Mouse (Mus musculus) hematopoietic stem cell, adult 5-6 weeks (primary cell): ENCODE measurements around the gene Ugt1a9. TPM values are rescaled to one million over a fixed set of nuclear protein-coding genes. Genes with fewer than 3 reads are reported as not detected.
"Not testable (repeated sequence)": the region's sequence is repeated elsewhere in the genome, so short reads cannot be mapped to it uniquely, and the experiment has no call there.

ENCODE experiments used
- ATAC-seq, 2 experiments: fragments of 125-278 bp in 1 of 2; replicated peaks in 1 of 2; 2 replicates each; pipeline ENCODE4 v1.8.0; 2016 to 2017; ENCODE audit warnings: inconsistent platforms in 2 of 2, mild to moderate bottlenecking in 2 of 2, moderate number of reproducible peaks in 2 of 2, low read depth in 1 of 2, moderate TSS enrichment in 1 of 2; ENCODE audit not compliant: low FRiP score in 2 of 2, poor library complexity in 2 of 2, severe bottlenecking in 2 of 2, insufficient read depth in 1 of 2, low TSS enrichment in 1 of 2
- total RNA-seq: library from RNA; stranded (forward); fragments of 172-1452, 232-1000 nt; gene quantifications from 2 replicates; pipeline ENCODE4 v1.2.3, GENCODE M21; 2017

Ugt1a9 gene
- total RNA-seq = not detected in 2 replicates

DNA sequence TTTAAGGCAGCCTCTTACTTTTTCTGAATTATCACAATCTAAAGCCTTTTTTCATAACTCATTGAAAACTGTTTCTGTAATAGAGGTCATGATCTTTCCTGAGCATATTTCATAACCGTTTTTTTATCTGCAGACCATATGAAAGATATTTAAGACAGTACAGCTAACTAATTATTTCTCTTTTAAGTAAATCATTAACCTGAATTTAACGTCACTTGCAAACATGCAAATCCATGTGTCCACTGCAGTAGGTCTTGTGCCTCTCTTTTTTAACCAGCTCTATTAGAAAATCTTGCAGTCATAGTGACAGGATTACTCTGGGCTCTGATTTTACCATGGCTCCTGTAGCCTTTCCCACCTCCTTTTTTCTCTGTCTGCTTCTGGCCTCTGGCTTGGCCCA is at the start of gene Ugt1a9:
Ugt1a9 (plus strand) TSS at position 306 of the 400 bp plus-strand sequence.
- no peak for ATAC-seq

- ATAC-seq = not testable (repeated sequence)
Measured at GRCm38 (mm10) chr1:88025244-88025643, 45.4 kb upstream of the Ugt1a9 start.

DNA sequence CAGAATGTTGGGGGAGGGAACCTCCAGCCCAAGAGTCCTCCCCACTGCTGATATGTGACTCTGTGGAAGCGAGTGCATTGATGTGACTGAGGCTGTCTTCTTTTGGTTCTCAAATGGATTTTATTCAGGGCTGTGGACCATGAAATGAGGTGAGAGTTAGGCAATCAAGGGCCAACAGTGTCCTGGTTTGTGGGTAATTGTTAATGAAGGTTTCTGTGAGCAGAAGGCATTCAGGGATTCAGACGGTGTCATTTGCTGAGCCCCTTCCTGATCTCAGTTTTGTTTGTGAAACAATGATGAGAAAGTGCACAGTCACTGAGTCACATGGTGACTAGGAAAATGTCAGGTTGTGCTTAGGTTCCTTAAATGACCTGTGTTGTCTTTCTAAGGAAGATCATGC is 27.6 kb upstream of the Ugt1a9 start:
- ATAC-seq = peak in 1 of 2 experiments; percentile 31; a peak in 1 of 4 replicates

- ATAC-seq = not testable (repeated sequence)
Measured at GRCm38 (mm10) chr1:88044832-88045437, 25.7 kb upstream of the Ugt1a9 start.

- not testable (repeated sequence) for ATAC-seq
Measured at GRCm38 (mm10) chr1:88047408-88047807, 23.2 kb upstream of the Ugt1a9 start.

DNA sequence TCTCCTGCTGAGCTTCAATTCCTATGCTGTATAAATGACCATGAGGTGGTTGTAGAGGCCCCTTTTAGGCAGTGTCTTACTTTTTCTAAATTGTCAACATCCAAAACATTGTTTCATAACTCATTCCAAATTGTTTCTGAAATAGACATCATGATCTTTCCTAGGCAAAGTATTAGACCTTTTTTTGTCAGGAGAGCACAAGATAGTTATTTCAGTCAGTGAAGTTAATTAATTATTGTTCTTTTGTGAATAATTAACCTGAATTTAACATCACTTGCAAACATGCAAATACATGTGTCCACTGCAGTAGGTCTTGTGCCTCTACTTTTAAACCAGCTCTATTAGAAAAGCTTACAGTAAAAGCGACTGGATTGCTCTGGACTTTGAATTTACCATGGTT is 15.5 kb upstream of the Ugt1a9 start, which contains the start of gene Ugt1a10:
Ugt1a10 (plus strand) TSS at position 301 of the 400 bp plus-strand sequence.
- ATAC-seq = no peak

- peak; percentile 39 to 61; a peak in 3 of 4 replicates for ATAC-seq
Measured at GRCm38 (mm10) chr1:88066472-88067102, 4.0 kb upstream of the Ugt1a9 start.

GRCm38 (mm10) chr1:88070902-88071301 is 302 bp downstream of the Ugt1a9 start:
- ATAC-seq = no peak

GRCm38 (mm10) chr1:88074471-88074870 is 3.9 kb downstream of the Ugt1a9 start:
- no peak for ATAC-seq

DNA sequence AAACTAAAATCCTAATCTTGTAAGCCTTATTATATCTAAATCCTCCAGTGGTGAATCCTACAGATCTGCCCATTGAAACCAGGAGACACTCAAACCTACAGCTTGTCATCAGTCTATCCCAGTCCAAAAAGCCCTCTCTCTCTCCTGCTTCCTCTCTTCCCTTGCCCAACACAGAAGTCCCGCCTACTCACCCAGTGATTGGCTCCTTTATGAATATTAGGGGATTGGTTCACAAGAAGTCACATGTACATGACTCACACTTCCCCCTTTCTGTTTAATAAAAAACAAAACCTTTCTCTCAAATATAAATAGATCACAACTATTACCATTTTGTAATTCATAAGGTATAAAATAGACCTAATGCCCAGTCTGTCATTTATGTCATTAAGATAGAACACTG is 6.5 kb downstream of the Ugt1a9 start:
- ATAC-seq = no peak

- no peak for ATAC-seq
Measured at GRCm38 (mm10) chr1:88081670-88082069, 11.1 kb downstream of the Ugt1a9 start.

- no peak for ATAC-seq
Measured at GRCm38 (mm10) chr1:88086125-88086524, 15.5 kb downstream of the Ugt1a9 start.

DNA sequence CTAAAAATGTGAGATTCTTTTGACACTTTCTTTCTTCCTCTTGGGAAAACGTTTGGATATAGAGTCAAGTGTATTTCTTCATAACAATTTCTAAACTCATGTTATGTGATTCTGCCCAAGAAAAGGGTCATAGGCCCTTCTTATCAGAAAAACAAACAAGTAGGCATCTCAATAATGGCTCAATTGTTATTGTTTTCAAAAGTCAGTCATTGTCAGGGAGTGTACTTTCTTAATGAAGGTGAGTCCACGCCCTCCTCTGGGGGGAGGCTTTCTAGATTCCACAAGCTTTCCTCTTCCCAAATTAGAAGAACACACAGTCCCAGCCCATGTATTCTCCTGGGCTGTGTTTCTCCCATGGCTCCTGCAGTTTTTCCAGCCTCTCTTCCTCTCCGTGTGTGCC is 16.9 kb downstream of the Ugt1a9 start, which contains the start of gene Ugt1a8:
Ugt1a8 (plus strand) TSS at position 301 of the 400 bp plus-strand sequence.
- no peak for ATAC-seq

DNA sequence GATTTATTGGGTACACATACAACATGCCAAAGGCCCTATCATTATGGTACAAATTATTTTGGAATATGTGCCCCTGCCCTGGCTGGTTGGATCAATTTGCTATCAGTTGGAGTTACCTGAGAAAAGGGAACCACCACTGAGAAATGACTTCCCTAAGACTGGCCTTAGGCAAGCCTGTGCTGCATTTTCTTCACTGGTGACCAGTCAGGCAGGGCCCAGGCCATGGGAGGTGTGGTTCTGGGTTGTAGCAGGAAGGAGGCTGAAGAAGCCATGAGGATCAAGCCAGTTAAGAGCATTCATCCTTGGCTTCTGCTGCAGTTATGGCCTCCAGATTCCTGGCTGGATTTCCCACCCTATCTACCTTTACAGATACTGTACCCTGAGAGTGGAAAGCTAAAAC is 21.7 kb downstream of the Ugt1a9 start:
- ATAC-seq = peak in 1 of 2 experiments; percentile 41; a peak in 1 of 4 replicates

GRCm38 (mm10) chr1:88094270-88094676 is 23.7 kb downstream of the Ugt1a9 start:
- ATAC-seq = peak; percentile 44 to 70

DNA sequence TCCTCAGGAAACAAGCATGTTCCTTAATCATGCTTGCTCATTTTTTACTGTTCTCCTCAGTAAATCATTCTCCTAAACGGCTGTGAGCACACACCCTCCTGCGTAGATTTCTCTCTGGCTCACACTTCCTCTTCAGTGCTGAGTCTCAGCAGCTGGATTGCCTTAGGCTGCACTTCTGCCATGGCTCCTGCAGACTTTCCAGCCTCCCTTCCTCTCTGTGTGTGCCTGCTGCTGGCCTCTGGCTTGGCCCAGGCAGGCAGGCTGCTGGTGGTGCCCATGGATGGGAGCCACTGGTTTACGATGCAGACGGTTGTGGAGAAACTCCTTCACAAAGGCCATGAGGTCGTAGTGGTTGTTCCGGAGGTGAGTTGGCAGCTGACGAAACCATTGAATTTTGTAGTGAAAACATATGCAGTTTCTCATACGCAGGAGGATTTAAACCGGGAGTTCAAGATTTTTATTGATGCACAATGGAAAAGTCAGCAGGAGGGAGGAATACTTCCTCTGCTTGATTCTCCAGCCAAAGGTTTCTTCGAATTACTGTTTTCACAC is 24.4 kb downstream of the Ugt1a9 start, which contains the start of gene Ugt1a7c:
Ugt1a7c (plus strand) TSS at position 122 of the 552 bp plus-strand sequence.
- ATAC-seq = peak; percentile 56 to 86

- not testable (repeated sequence) for ATAC-seq
Measured at GRCm38 (mm10) chr1:88098546-88098945, 27.9 kb downstream of the Ugt1a9 start.

DNA sequence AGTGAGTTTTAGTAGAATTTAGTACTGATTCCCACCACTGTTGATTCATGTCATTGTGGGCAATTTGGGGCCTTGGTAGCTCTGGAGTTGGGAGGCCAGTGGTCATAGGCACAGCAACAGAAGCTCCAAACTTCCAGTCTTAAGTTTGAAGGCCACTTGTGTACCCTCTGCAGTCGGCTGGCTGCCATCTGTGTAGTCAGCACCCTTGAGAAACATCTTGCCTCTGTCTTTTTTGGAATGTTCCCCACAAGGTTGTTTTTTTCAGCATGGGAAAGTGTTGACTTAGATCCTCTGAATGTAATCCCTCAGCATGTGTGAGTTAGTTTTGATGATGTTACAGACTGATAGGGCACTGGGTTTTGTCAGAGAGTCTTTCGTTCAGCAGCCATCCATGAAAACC is 29.1 kb downstream of the Ugt1a9 start:
- ATAC-seq = not testable (repeated sequence)
